Mouse (Mus musculus) liver, embryonic 14.5 days (tissue): ENCODE measurements around the gene Fam32a.

Experiments
- CTCF ChIP-seq: IDR thresholded peaks from 2 replicates; pipeline ENCODE4 v1.5.1; 2016; ENCODE audit warnings: antibody characterized with exemption, low read depth, control low read depth
- EP300 ChIP-seq: IDR thresholded peaks from 2 replicates; pipeline ENCODE4 v1.6.1; 2016; ENCODE audit warnings: antibody characterized with exemption, low read depth

DNA sequence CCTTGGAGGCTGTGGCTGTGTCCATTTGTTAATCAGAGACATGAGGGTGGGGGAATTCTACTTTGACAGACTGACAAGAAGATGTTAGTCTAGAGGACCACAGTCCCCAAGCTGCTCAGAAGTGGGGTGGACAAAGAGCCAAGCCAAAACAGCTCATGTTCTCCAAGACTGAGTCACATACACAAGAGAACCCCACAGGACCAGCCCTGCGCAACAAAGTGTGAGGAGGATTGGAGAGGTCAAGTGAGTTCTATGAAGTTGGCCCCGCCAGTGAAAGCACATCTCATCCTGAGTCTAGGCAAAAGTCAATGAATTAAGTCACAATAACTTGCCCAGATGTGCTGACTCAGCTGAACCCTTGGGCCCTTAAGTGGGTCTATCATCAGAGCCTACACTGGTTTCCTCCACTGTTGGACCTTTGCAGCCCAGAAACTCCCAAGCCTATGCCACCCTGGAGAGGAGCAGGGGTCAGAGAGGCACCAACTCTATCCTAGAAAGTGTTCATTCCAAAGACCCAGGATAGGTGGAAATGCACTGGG lies 31.7 kb upstream of the Fam32a start:
- TF ChIP-seq CTCF (no peak), EP300 (no peak)
